Mouse (Mus musculus) stomach, postnatal 0 days (tissue): Measurements from ENCODE around the gene Thbs3.

Experiments
- CTCF ChIP-seq: IDR thresholded peaks from 2 replicates; pipeline ENCODE4 v1.5.1; 2016; ENCODE audit warnings: antibody characterized with exemption, low read depth, mild to moderate bottlenecking, moderate library complexity
- EP300 ChIP-seq: optimal IDR thresholded peaks from 2 replicates; pipeline ENCODE3; 2016; ENCODE audit warnings: antibody characterized with exemption

DNA sequence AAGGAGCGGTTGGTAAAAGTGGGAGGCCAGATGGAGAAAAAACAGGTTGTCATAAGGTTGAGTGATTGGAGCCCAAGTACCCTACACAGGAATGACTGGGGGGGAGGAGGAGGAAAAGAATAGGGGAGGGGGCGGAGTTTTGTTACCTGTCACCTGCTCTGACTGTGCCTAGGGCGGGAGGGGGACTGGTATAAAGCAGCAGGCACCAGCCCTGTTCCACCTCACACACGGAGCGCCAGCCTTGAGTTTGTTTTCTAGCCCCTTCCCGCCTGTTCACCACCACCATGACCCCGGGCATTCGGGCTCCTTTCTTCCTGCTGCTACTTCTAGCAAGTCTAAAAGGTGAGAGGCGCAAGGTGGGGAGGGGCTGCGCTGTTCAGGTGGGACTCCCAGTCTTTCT, 13.9 kb downstream of the Thbs3 start, which contains the start of gene Muc1:
- TF ChIP-seq CTCF: no peak
- TF ChIP-seq EP300: no peak
